Mouse (Mus musculus) C2C12 (cell line): ENCODE measurements at regions not wholly inside any gene's neighbourhood (a gene's known extent, or its start where the extent isn't known, plus 50 kb on each side); places are given as distances from the start of the nearest gene placed in this dataset.

ENCODE experiments used
- H3K27me3 ChIP-seq: one replicate; pipeline ENCODE4 v1.6.1; 2011; ENCODE audit not compliant: control insufficient read depth, insufficient read depth, insufficient read length
- H3K36me3 ChIP-seq: one replicate; pipeline ENCODE4 v1.6.1; 2011; ENCODE audit not compliant: control insufficient read depth, insufficient read depth
- H3K4me3 ChIP-seq: one replicate; pipeline ENCODE4 v1.5.1; 2011; ENCODE audit warnings: mild to moderate bottlenecking, control low read depth; ENCODE audit not compliant: poor library complexity, insufficient read depth, severe bottlenecking
- H3K79me2 ChIP-seq: one replicate; pipeline ENCODE4 v1.6.1; 2011; ENCODE audit not compliant: control insufficient read depth, insufficient read depth
- H3K79me3 ChIP-seq: one replicate; pipeline ENCODE4 v1.6.1; 2011; ENCODE audit warnings: low read depth, control low read depth
- H3ac ChIP-seq: one replicate; pipeline ENCODE3; 2011; ENCODE audit warnings: low read depth; ENCODE audit not compliant: control insufficient read depth, insufficient read length
- CEBPB ChIP-seq: IDR thresholded peaks from one replicate; pipeline ENCODE4 v1.6.1; 2011; ENCODE audit warnings: low read depth, mild to moderate bottlenecking, control low read depth, moderate library complexity
- CTCF ChIP-seq: IDR thresholded peaks from one replicate; pipeline ENCODE4 v1.5.1; 2011; ENCODE audit not compliant: control insufficient read depth, insufficient read depth, insufficient read length
- FOSL1 ChIP-seq: IDR thresholded peaks from one replicate; pipeline ENCODE4 v1.8.0; 2011; ENCODE audit warnings: mild to moderate bottlenecking, low read length; ENCODE audit not compliant: poor library complexity, insufficient read depth, severe bottlenecking
- MAX ChIP-seq: IDR thresholded peaks from one replicate; pipeline ENCODE4 v1.6.1; 2011; ENCODE audit warnings: mild to moderate bottlenecking, control low read depth
- MYOD1 ChIP-seq: IDR thresholded peaks from one replicate; pipeline ENCODE4 v1.6.1; 2011; ENCODE audit warnings: low read depth; ENCODE audit not compliant: control insufficient read depth, insufficient read length
- MYOG ChIP-seq: IDR thresholded peaks from one replicate; pipeline ENCODE4 v1.6.1; 2011; ENCODE audit not compliant: control insufficient read depth, insufficient read length; ENCODE audit errors: extremely low read depth
- USF1 ChIP-seq: IDR thresholded peaks from one replicate; pipeline ENCODE4 v1.6.1; 2011; ENCODE audit warnings: low read depth, mild to moderate bottlenecking, control low read depth, moderate library complexity

- no peaks in the 10 kb centered on the region for H3K79me3 ChIP-seq
- no peaks in the 10 kb centered on the region for H3K27me3 ChIP-seq
- no peaks in the 10 kb centered on the region for H3K79me2 ChIP-seq
- no peaks in the 10 kb centered on the region for H3K36me3 ChIP-seq
- TF ChIP-seq MYOG: no peak
- TF ChIP-seq MAX: no peak
- no peak for TF ChIP-seq USF1
- no peak for TF ChIP-seq MYOD1
- TF ChIP-seq CEBPB: no peak
- no peak for TF ChIP-seq CTCF
- TF ChIP-seq FOSL1: no peak
- H3ac ChIP-seq: no peak overlapping the region
- H3K4me3 ChIP-seq: no peak overlapping the region
These were observed 326.2 kb downstream of the Car8 start for GRCm38 (mm10) chr4:7912675-7913074.

- H3K79me2 ChIP-seq: no peaks in the 10 kb centered on the region
- H3K4me3 ChIP-seq: no peak overlapping the region
- H3ac ChIP-seq: no peak overlapping the region
- TF ChIP-seq FOSL1 (no peak), USF1 (no peak), CEBPB (no peak), MYOG (no peak), MYOD1 (no peak), MAX (no peak), CTCF (no peak)
- H3K36me3 ChIP-seq: no peaks in the 10 kb centered on the region
- H3K79me3 ChIP-seq: no peaks in the 10 kb centered on the region
- no peaks in the 10 kb centered on the region for H3K27me3 ChIP-seq
These were observed 335.7 kb downstream of the Car8 start for GRCm38 (mm10) chr4:7903130-7903529.

- H3K27me3 ChIP-seq: no peaks in the 10 kb centered on the region
- no peaks in the 10 kb centered on the region for H3K36me3 ChIP-seq
- no peak for TF ChIP-seq MYOG
- TF ChIP-seq MYOD1: no peak
- no peak for TF ChIP-seq CEBPB
- no peak for TF ChIP-seq FOSL1
- no peak for TF ChIP-seq CTCF
- TF ChIP-seq MAX: no peak
- no peak for TF ChIP-seq USF1
- H3K79me3 ChIP-seq: no peaks in the 10 kb centered on the region
- H3ac ChIP-seq: no peak overlapping the region
- no peak overlapping the region for H3K4me3 ChIP-seq
- H3K79me2 ChIP-seq: no peaks in the 10 kb centered on the region
These were observed 343.9 kb downstream of the Car8 start for GRCm38 (mm10) chr4:7894914-7895313.

- no peaks in the 10 kb centered on the region for H3K79me3 ChIP-seq
- H3K4me3 ChIP-seq: no peak overlapping the region
- H3K27me3 ChIP-seq: no peaks in the 10 kb centered on the region
- H3ac ChIP-seq: no peak overlapping the region
- no peak for TF ChIP-seq MAX
- no peak for TF ChIP-seq FOSL1
- no peak for TF ChIP-seq MYOG
- TF ChIP-seq CTCF: no peak
- TF ChIP-seq CEBPB: no peak
- TF ChIP-seq MYOD1: no peak
- TF ChIP-seq USF1: no peak
- H3K79me2 ChIP-seq: no peaks in the 10 kb centered on the region
- H3K36me3 ChIP-seq: no peaks in the 10 kb centered on the region
These were observed 347.7 kb downstream of the Car8 start for GRCm38 (mm10) chr4:7891128-7891527.

- no peak overlapping the region for H3ac ChIP-seq
- H3K79me2 ChIP-seq: no peaks in the 10 kb centered on the region
- H3K4me3 ChIP-seq: no peak overlapping the region
- H3K79me3 ChIP-seq: no peaks in the 10 kb centered on the region
- TF ChIP-seq MYOD1 (no peak), MAX (no peak), MYOG (no peak), FOSL1 (no peak), CTCF (no peak), CEBPB (no peak), USF1 (no peak)
- no peaks in the 10 kb centered on the region for H3K36me3 ChIP-seq
- H3K27me3 ChIP-seq: no peaks in the 10 kb centered on the region
These were observed 384.3 kb downstream of the Car8 start for GRCm38 (mm10) chr4:7854518-7854917.

GRCm38 (mm10) chr4:7853121-7853782 is 385.6 kb downstream of the Car8 start:
- Histone ChIP-seq H3K4me3 (no peak overlapping the region), H3K27me3 (no peaks in the 10 kb centered on the region), H3K36me3 (no peaks in the 10 kb centered on the region), H3K79me3 (no peaks in the 10 kb centered on the region), H3K79me2 (no peaks in the 10 kb centered on the region), H3ac (no peak overlapping the region)
- TF ChIP-seq USF1 (no peak), MAX (no peak), FOSL1 (no peak), CTCF (no peak), MYOG (no peak), CEBPB (no peak), MYOD1 (no peak)
